Mouse (Mus musculus): ENCODE results near the gene Bcar1.

GRCm38 (mm10) chr8:111729233-111730170 is 14.1 kb downstream of the Bcar1 start:
- TF ChIP-seq GATA1 (IDR thresholded peaks at IDR 0.05; ENCODE audit: borderline replicate concordance, low read length) (no peak), FLI1 (IDR thresholded peaks at IDR 0.05; ENCODE audit: low read length) (no peak)

All from megakaryocyte, embryonic 14.5 days (primary cell).